Mouse (Mus musculus): ENCODE data around the gene Spata2l. TPM values are rescaled to one million over a fixed set of nuclear protein-coding genes. Genes with fewer than 3 reads are reported as not detected.

Spata2l gene
- polyA plus RNA-seq, 1 experiment: 1.1 TPM

GRCm38 (mm10) chr8:123254099-123254885 is 18.3 kb upstream of the Spata2l start, which contains the start of the genes Zfp276 and Vps9d1:
Gene Zfp276 (plus strand): TSS chr8:123254195.
Gene Vps9d1 (minus strand): TSS chr8:123254348.
- TF ChIP-seq REST (IDR thresholded peaks at IDR 0.05; ENCODE audit: insufficient read depth, insufficient read length) (peak; percentile 8), SRF (IDR thresholded peaks at IDR 0.05; ENCODE audit: control insufficient read depth, insufficient read length, low read depth) (no peak), POLR2AphosphoS2 (IDR thresholded peaks at IDR 0.05; ENCODE audit: insufficient read length, low read depth) (peak; percentile 58), USF1 (IDR thresholded peaks at IDR 0.05; ENCODE audit: low read depth) (no peak), TCF3 (IDR thresholded peaks at IDR 0.05; ENCODE audit: insufficient read length, low read depth) (no peak), POLR2A (IDR thresholded peaks at IDR 0.05; ENCODE audit: insufficient read length, low read depth) (peak; percentile 71), E2F4 (IDR thresholded peaks at IDR 0.05; ENCODE audit: insufficient read depth) (no peak), MYOD1 (IDR thresholded peaks at IDR 0.05; ENCODE audit: control insufficient read depth in 1 of 3, insufficient read length in 2 of 3, low read depth in 2 of 3) (peak in 1 of 3 experiments; percentile 40), TCF12 (IDR thresholded peaks at IDR 0.05; ENCODE audit: insufficient read depth, poor library complexity, severe bottlenecking) (no peak), MAX (IDR thresholded peaks at IDR 0.05; ENCODE audit: low read depth) (no peak), MYOG (IDR thresholded peaks at IDR 0.05; ENCODE audit: control insufficient read depth in 1 of 3, insufficient read depth in 1 of 3, insufficient read length in 2 of 3, low read depth in 2 of 3) (peak in 2 of 3 experiments; percentile 48 to 49), CEBPB (IDR thresholded peaks at IDR 0.05; ENCODE audit: insufficient read depth, poor library complexity, severe bottlenecking) (no peak)
- H3K36me3 ChIP-seq (ENCODE audit: control insufficient read depth, insufficient read depth): peaks cover 3% of the 10 kb centered on the region
- H3K79me2 ChIP-seq (ENCODE audit: control insufficient read depth, insufficient read depth): peaks cover 23% of the 10 kb centered on the region
- peak within 1 kb of the TSS; percentile 58 for H3K4me3 ChIP-seq
- H3K4me2 ChIP-seq (ENCODE audit: low read depth): peak within 1 kb of the TSS; percentile 77
- H3ac ChIP-seq (ENCODE audit: control insufficient read depth, insufficient read length): peak within 1 kb of the TSS; percentile 60
- H3K27me3 ChIP-seq (ENCODE audit: control insufficient read depth, insufficient read depth, insufficient read length): no peaks in the 10 kb centered on the region

- peak overlapping the region; percentile 76 for H3K4me2 ChIP-seq (ENCODE audit: low read depth)
- H3K36me3 ChIP-seq (ENCODE audit: control insufficient read depth, insufficient read depth): no peaks in the 10 kb centered on the region
- H3K4me3 ChIP-seq: peak overlapping the region; percentile 58
- peak overlapping the region; percentile 60 for H3ac ChIP-seq (ENCODE audit: control insufficient read depth, insufficient read length)
- no peaks in the 10 kb centered on the region for H3K27me3 ChIP-seq (ENCODE audit: control insufficient read depth, insufficient read depth, insufficient read length)
- TF ChIP-seq POLR2A (IDR thresholded peaks at IDR 0.05; ENCODE audit: insufficient read length, low read depth) (peak; percentile 62), MAX (IDR thresholded peaks at IDR 0.05; ENCODE audit: low read depth) (no peak)
- H3K79me2 ChIP-seq (ENCODE audit: control insufficient read depth, insufficient read depth): peaks cover 23% of the 10 kb centered on the region
Measured at GRCm38 (mm10) chr8:123253451-123254098, 17.5 kb upstream of the Spata2l start.

- no peaks in the 10 kb centered on the region for H3K36me3 ChIP-seq (ENCODE audit: control insufficient read depth, insufficient read depth)
- TF ChIP-seq MYOG (IDR thresholded peaks at IDR 0.05; ENCODE audit: control insufficient read depth in 1 of 3, insufficient read depth in 1 of 3, insufficient read length in 2 of 3, low read depth in 2 of 3) (no peak), CEBPB (IDR thresholded peaks at IDR 0.05; ENCODE audit: insufficient read depth, poor library complexity, severe bottlenecking) (no peak), SRF (IDR thresholded peaks at IDR 0.05; ENCODE audit: control insufficient read depth, insufficient read length, low read depth) (no peak), TCF12 (IDR thresholded peaks at IDR 0.05; ENCODE audit: insufficient read depth, poor library complexity, severe bottlenecking) (no peak), POLR2A (IDR thresholded peaks at IDR 0.05; ENCODE audit: insufficient read length, low read depth) (no peak), TCF3 (IDR thresholded peaks at IDR 0.05; ENCODE audit: insufficient read length, low read depth) (no peak), POLR2AphosphoS2 (IDR thresholded peaks at IDR 0.05; ENCODE audit: insufficient read length, low read depth) (no peak), USF1 (IDR thresholded peaks at IDR 0.05; ENCODE audit: low read depth) (no peak), E2F4 (IDR thresholded peaks at IDR 0.05; ENCODE audit: insufficient read depth) (no peak), REST (IDR thresholded peaks at IDR 0.05; ENCODE audit: insufficient read depth, insufficient read length) (no peak), MYOD1 (IDR thresholded peaks at IDR 0.05; ENCODE audit: control insufficient read depth in 1 of 3, insufficient read length in 2 of 3, low read depth in 2 of 3) (no peak), MAX (IDR thresholded peaks at IDR 0.05; ENCODE audit: low read depth) (no peak)
- H3K4me3 ChIP-seq: peak overlapping the region; percentile 58
- no peak overlapping the region for H3ac ChIP-seq (ENCODE audit: control insufficient read depth, insufficient read length)
- H3K27me3 ChIP-seq (ENCODE audit: control insufficient read depth, insufficient read depth, insufficient read length): no peaks in the 10 kb centered on the region
- H3K4me2 ChIP-seq (ENCODE audit: low read depth): peak overlapping the region; percentile 76
- H3K79me2 ChIP-seq (ENCODE audit: control insufficient read depth, insufficient read depth): peaks cover 23% of the 10 kb centered on the region
Measured at GRCm38 (mm10) chr8:123252925-123253324, 16.9 kb upstream of the Spata2l start.

GRCm38 (mm10) chr8:123250940-123251339 is 14.9 kb upstream of the Spata2l start:
- H3ac ChIP-seq (ENCODE audit: control insufficient read depth, insufficient read length): no peak overlapping the region
- no peak overlapping the region for H3K4me3 ChIP-seq
- H3K27me3 ChIP-seq (ENCODE audit: control insufficient read depth, insufficient read depth, insufficient read length): no peaks in the 10 kb centered on the region
- no peaks in the 10 kb centered on the region for H3K36me3 ChIP-seq (ENCODE audit: control insufficient read depth, insufficient read depth)
- peaks cover 22% of the 10 kb centered on the region for H3K79me2 ChIP-seq (ENCODE audit: control insufficient read depth, insufficient read depth)
- no peak overlapping the region for H3K4me2 ChIP-seq (ENCODE audit: low read depth)
- TF ChIP-seq POLR2A (IDR thresholded peaks at IDR 0.05; ENCODE audit: insufficient read length, low read depth) (no peak), MYOG (IDR thresholded peaks at IDR 0.05; ENCODE audit: control insufficient read depth in 1 of 3, insufficient read depth in 1 of 3, insufficient read length in 2 of 3, low read depth in 2 of 3) (no peak), CEBPB (IDR thresholded peaks at IDR 0.05; ENCODE audit: insufficient read depth, poor library complexity, severe bottlenecking) (no peak), USF1 (IDR thresholded peaks at IDR 0.05; ENCODE audit: low read depth) (no peak)

GRCm38 (mm10) chr8:123248596-123248995 is 12.6 kb upstream of the Spata2l start:
- H3K79me2 ChIP-seq (ENCODE audit: control insufficient read depth, insufficient read depth): peaks cover 9% of the 10 kb centered on the region
- no peaks in the 10 kb centered on the region for H3K27me3 ChIP-seq (ENCODE audit: control insufficient read depth, insufficient read depth, insufficient read length)
- H3ac ChIP-seq (ENCODE audit: control insufficient read depth, insufficient read length): no peak overlapping the region
- H3K36me3 ChIP-seq (ENCODE audit: control insufficient read depth, insufficient read depth): no peaks in the 10 kb centered on the region
- no peak overlapping the region for H3K4me3 ChIP-seq
- H3K4me2 ChIP-seq (ENCODE audit: low read depth): no peak overlapping the region
- no peak for TF ChIP-seq MAX (IDR thresholded peaks at IDR 0.05; ENCODE audit: low read depth)
- TF ChIP-seq MYOG (IDR thresholded peaks at IDR 0.05; ENCODE audit: control insufficient read depth in 1 of 3, insufficient read depth in 1 of 3, insufficient read length in 2 of 3, low read depth in 2 of 3): no peak
- TF ChIP-seq POLR2A (IDR thresholded peaks at IDR 0.05; ENCODE audit: insufficient read length, low read depth): no peak
- no peak for TF ChIP-seq CEBPB (IDR thresholded peaks at IDR 0.05; ENCODE audit: insufficient read depth, poor library complexity, severe bottlenecking)
- TF ChIP-seq REST (IDR thresholded peaks at IDR 0.05; ENCODE audit: insufficient read depth, insufficient read length): no peak
- no peak for TF ChIP-seq TCF12 (IDR thresholded peaks at IDR 0.05; ENCODE audit: insufficient read depth, poor library complexity, severe bottlenecking)
- TF ChIP-seq POLR2AphosphoS2 (IDR thresholded peaks at IDR 0.05; ENCODE audit: insufficient read length, low read depth): no peak
- no peak for TF ChIP-seq MYOD1 (IDR thresholded peaks at IDR 0.05; ENCODE audit: control insufficient read depth in 1 of 3, insufficient read length in 2 of 3, low read depth in 2 of 3)
- no peak for TF ChIP-seq TCF3 (IDR thresholded peaks at IDR 0.05; ENCODE audit: insufficient read length, low read depth)
